Mouse (Mus musculus) bone marrow macrophage, adult 2 months (primary cell): ENCODE measurements at regions not wholly inside any gene's neighbourhood (a gene's known extent, or its start where the extent isn't known, plus 50 kb on each side); places are given as distances from the start of the nearest gene placed in this dataset.

Source experiments
- CTCF ChIP-seq: IDR thresholded peaks from 2 replicates; pipeline ENCODE4 v1.5.1; 2012; ENCODE audit warnings: low read depth, mild to moderate bottlenecking, low read length, moderate library complexity
- POLR2A ChIP-seq: IDR thresholded peaks from 2 replicates; pipeline ENCODE4 v1.6.1; 2012; ENCODE audit warnings: mild to moderate bottlenecking, low read depth, low read length, borderline replicate concordance

- TF ChIP-seq POLR2A (no peak), CTCF (no peak)
These were observed 91.6 kb downstream of the 1190002N15Rik start for GRCm38 (mm10) chr9:94446182-94446763.
